Mouse (Mus musculus) embryonic facial prominence, embryonic 11.5 days (tissue): Measurements from ENCODE around the gene 4930544D05Rik. TPM values are rescaled to one million over a fixed set of nuclear protein-coding genes. Genes with fewer than 3 reads are reported as not detected.

ENCODE experiments used
- ATAC-seq: fragments of 200-750 bp; cut with Nextera tagmentation; replicated peaks from 2 replicates; pipeline ENCODE4 v1.8.0; 2017; ENCODE audit warnings: low read depth; ENCODE audit not compliant: insufficient number of reproducible peaks, low FRiP score, low TSS enrichment
- DNase-seq: peaks from one replicate; pipeline ENCODE4 v3.0.0-alpha.2; 2015; ENCODE audit warnings: low spot score
- H3K27ac ChIP-seq: fragments of 300-500 bp; sonication (generic); replicated peaks from 2 replicates; pipeline ENCODE4 v1.5.1; 2014; ENCODE audit warnings: mild to moderate bottlenecking, low read depth, low read length, control low read depth
- H3K27me3 ChIP-seq: fragments of 300-500 bp; sonication (generic); 2 replicates; pipeline ENCODE4 v1.6.1; 2014; ENCODE audit warnings: mild to moderate bottlenecking, low read length, moderate library complexity, mixed read lengths; ENCODE audit not compliant: control insufficient read depth, insufficient read depth
- H3K36me3 ChIP-seq: fragments of 300-500 bp; sonication (generic); replicated peaks from 2 replicates; pipeline ENCODE4 v1.6.1; 2014; ENCODE audit warnings: low read depth, mild to moderate bottlenecking, low read length, moderate library complexity, mixed read lengths; ENCODE audit not compliant: control insufficient read depth, insufficient read depth
- H3K4me1 ChIP-seq: fragments of 300-500 bp; sonication (generic); 2 replicates; pipeline ENCODE4 v1.6.1; 2014; ENCODE audit warnings: low read length, mixed read lengths; ENCODE audit not compliant: control insufficient read depth, insufficient read depth
- H3K4me2 ChIP-seq: fragments of 300-500 bp; sonication (generic); 2 replicates; pipeline ENCODE4 v1.6.1; 2014; ENCODE audit warnings: low read depth, mild to moderate bottlenecking, control low read depth, low read length, moderate library complexity
- H3K4me3 ChIP-seq: fragments of 300-500 bp; sonication (generic); 2 replicates; pipeline ENCODE4 v1.5.1; 2014; ENCODE audit warnings: low read depth, low read length, control low read depth
- H3K9ac ChIP-seq: fragments of 300-500 bp; sonication (generic); replicated peaks from 2 replicates; pipeline ENCODE4 v1.6.1; 2014; ENCODE audit warnings: mild to moderate bottlenecking, control low read depth, low read length
- H3K9me3 ChIP-seq: fragments of 300-500 bp; sonication (generic); replicated peaks from 2 replicates; pipeline ENCODE4 v1.6.1; 2016; ENCODE audit warnings: mild to moderate bottlenecking, low read length, inconsistent platforms, mixed read lengths; ENCODE audit not compliant: control insufficient read depth
- WGBS: fragments of 180-500 bp; shearing (Covaris S2); extraction: QIAGEN DNeasy Blood & Tissue Kit; methylation state at CpG from one replicate; pipeline ENCODE4 v1.1.7; 2014; 5-methylcytosine and 5-hydroxymethylcytosine counted together
- polyA plus RNA-seq: library from polyadenylated mRNA; unstranded; fragments of >200 nt; fragmentation: Nextera tagmentation; extraction: Ambion mirVana; gene quantifications from 2 replicates; pipeline ENCODE4 v1.2.1, GENCODE M21; 2014

The 4930544D05Rik gene
- polyA plus RNA-seq, 1 experiment from 2014 or later = not detected

DNA sequence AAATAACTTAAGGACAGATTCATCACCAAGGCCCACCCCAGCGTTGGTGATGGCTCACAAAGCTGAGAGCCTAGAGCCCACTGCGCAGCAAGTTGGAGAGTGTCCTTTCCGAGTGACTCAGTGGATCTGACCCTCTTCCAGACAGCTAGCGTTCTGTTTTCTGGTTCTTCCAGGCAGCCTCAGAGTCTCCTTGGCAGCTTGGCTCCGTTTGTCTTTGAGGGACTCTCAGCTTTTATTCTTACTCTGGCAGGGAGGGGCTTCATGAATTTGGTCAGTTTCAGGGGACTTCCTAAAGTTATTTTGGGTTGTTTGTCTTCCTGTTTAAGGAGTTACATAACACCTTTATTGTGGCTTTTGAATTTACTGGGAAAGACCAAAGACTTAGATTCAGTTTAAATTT is 28.7 kb upstream of the 4930544D05Rik start:
- peaks cover 5% of the 10 kb centered on the region for H3K4me1 ChIP-seq
- ATAC-seq (no peak), DNase-seq (no peak)
- no peak overlapping the region for H3K4me3 ChIP-seq
- no peak overlapping the region for H3K9ac ChIP-seq
- no peak overlapping the region for H3K4me2 ChIP-seq
- no peaks in the 10 kb centered on the region for H3K9me3 ChIP-seq
- 80% methylated on average over 5 of the region's 5 CpGs for WGBS
- H3K36me3 ChIP-seq = no peaks in the 10 kb centered on the region
- no peaks in the 10 kb centered on the region for H3K27me3 ChIP-seq
- H3K27ac ChIP-seq = no peak overlapping the region

DNA sequence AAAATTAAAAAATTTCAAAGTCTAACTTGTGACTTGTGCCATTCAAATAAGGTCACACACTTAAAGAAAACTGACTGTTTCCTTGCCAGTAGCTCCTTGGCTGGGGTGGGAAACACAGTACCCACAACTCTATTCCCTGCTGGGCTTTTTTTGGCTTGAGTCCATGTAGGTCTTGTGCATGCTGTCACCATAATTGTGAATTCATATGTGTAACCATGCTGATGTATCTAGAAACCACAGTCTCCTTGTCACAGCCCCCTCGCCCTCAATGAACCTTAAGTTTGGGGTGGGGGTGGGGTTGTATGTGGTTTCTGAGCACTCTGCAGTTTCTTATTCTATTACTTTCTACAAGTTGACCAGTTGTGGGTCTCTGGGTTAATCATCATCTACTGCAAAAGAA is 23.9 kb upstream of the 4930544D05Rik start:
- no peaks in the 10 kb centered on the region for H3K27me3 ChIP-seq
- H3K9me3 ChIP-seq = no peaks in the 10 kb centered on the region
- ATAC-seq = no peak
- H3K4me3 ChIP-seq = no peak overlapping the region
- no peak overlapping the region for H3K9ac ChIP-seq
- DNase-seq = no peak
- no peak overlapping the region for H3K27ac ChIP-seq
- H3K4me1 ChIP-seq = no peaks in the 10 kb centered on the region
- no peak overlapping the region for H3K4me2 ChIP-seq
- H3K36me3 ChIP-seq = no peaks in the 10 kb centered on the region
- WGBS = 87% methylated on average over 1 of the region's 1 CpGs

DNA sequence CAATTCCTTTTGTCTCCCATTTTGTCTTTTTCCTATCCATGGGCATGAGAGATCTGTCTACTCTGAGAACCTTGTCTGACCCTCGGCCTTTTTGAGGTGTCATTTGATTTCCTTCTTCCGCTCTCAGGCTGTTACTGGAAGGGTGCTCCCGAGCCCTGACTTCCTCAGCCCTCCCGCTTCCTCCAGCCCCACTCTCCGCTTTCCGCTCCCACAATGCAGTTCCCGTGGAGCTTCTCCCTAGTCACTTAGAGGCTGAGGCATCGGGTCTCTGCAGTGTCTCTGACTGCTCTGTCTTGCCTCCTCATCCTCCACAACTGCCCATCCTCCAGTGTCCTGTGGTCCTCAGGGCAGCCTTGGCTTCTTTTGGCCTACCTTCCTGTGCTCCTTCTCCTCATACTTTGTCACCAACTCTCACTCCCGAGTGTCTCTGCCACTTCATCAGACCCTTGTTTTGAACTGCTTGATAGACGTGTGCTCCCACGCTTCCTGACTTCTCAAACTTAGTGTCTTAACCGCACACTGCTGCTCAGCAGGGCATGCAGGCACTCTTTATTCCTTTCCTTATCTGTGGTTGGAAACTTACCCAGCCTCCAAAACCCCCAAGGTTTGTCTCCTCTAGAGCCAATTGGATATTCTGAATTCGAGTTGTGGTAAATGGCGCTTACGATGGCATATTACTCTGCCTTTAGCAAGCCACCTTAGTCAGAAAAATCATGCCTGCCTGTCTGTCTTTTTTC is 21.2 kb upstream of the 4930544D05Rik start:
- no peaks in the 10 kb centered on the region for H3K27me3 ChIP-seq
- no peak overlapping the region for H3K9ac ChIP-seq
- no peak for ATAC-seq
- no peaks in the 10 kb centered on the region for H3K4me1 ChIP-seq
- H3K9me3 ChIP-seq = no peaks in the 10 kb centered on the region
- no peak overlapping the region for H3K4me2 ChIP-seq
- 88% methylated on average over 15 of the region's 15 CpGs for WGBS
- H3K36me3 ChIP-seq = no peaks in the 10 kb centered on the region
- no peak for DNase-seq
- no peak overlapping the region for H3K27ac ChIP-seq
- H3K4me3 ChIP-seq = no peak overlapping the region

DNA sequence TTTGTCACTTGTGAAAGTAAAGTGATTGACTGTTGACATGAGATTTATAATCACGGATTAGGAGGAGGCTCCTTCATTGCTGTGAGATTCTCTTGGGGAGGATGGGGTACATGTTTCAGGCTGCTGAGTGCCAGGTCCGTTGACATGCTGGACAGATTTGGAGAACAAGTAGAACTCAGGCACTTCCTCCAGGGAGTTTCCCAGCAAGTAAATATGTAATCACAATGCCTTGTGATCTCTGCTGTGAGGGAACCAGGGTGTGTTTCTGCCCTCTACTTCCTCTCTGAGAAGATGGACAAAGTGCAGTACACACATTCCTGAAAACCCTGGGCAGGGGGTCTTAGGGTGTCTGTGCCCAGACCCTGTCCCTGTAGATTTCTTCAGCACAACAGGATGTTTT is 20.0 kb upstream of the 4930544D05Rik start:
- no peak for DNase-seq
- no peaks in the 10 kb centered on the region for H3K9me3 ChIP-seq
- no peak overlapping the region for H3K9ac ChIP-seq

DNA sequence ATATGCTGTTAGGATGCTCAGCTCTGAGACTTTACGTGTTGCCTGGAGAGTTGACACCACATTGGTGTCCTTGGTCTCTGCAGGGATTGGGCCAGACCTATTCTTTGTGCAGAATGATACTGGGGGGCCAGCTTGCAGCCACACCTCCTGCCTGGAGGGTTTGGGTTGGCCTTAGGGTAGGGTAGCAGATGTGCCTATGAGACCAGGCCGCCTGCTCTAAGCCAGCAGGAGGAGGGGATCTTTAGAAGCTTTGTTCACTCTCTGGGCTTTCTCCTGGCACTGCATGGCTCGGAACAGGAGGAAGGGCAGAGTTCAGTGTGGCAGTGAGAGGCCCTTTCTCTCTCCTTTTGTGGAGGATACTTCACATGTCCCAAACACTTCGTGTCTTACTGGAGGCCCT is 19.6 kb upstream of the 4930544D05Rik start:
- DNase-seq (no peak), ATAC-seq (no peak)
- no peaks in the 10 kb centered on the region for H3K4me1 ChIP-seq
- H3K9me3 ChIP-seq = no peaks in the 10 kb centered on the region
- H3K4me2 ChIP-seq = no peak overlapping the region
- no peaks in the 10 kb centered on the region for H3K27me3 ChIP-seq
- no peak overlapping the region for H3K27ac ChIP-seq
- H3K9ac ChIP-seq = no peak overlapping the region
- 48% methylated on average over 4 of the region's 4 CpGs for WGBS
- no peaks in the 10 kb centered on the region for H3K36me3 ChIP-seq
- no peak overlapping the region for H3K4me3 ChIP-seq

More for the DNA sequence above, 20.0 kb upstream of the 4930544D05Rik start:
- ATAC-seq = no peak
- no peak overlapping the region for H3K27ac ChIP-seq
- no peak overlapping the region for H3K4me3 ChIP-seq
- no peaks in the 10 kb centered on the region for H3K27me3 ChIP-seq
- no peak overlapping the region for H3K4me2 ChIP-seq
- H3K4me1 ChIP-seq = no peaks in the 10 kb centered on the region
- WGBS = 66% methylated on average over 2 of the region's 2 CpGs
- H3K36me3 ChIP-seq = no peaks in the 10 kb centered on the region

DNA sequence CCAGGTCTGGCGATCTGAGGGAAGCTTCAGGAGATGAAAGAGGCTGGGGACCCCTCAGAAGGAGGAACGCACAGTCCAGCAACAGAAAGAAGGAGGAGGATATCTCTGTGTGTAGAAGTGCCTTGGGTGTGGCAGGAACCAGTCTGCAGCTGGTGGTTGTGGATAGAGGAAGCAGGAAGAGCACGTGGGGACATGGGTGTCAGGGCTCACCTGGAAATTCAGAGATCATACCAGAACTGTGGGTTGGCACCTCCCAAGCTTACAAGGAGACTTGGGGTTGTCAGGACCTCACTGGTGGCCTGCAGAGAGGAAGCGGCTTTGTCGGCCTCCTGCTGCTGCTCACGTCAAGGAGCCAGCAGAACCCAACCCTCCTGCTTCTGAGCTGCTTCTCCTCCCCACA is 18.3 kb upstream of the 4930544D05Rik start:
- Histone ChIP-seq H3K27me3 (no peaks in the 10 kb centered on the region), H3K36me3 (no peaks in the 10 kb centered on the region)

DNA sequence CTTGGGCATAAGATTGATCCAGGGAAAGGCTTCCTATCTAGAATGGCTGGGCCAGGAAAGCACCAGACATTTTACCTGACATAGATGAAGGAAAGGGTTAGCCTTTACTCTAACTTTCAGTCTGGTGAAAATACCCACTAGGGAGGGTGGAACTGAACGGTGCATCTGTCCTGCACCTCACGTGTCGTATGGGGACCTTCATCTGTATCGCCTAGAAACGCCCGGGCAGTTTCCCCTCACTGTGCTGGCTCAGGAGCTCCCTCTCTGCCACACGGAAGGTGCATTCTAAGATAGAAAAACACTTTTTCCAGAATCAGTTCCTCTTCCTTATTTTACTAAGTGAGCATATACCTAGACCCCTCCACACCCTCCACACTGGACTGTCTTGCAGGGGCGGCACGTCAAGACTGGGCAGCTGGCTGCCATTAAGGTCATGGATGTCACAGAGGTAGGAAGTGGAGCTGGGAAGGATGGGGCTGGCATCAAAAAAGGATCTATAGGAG is 17.1 kb upstream of the 4930544D05Rik start:
- Histone ChIP-seq H3K27me3 (no peaks in the 10 kb centered on the region), H3K27ac (no peak overlapping the region), H3K4me1 (no peaks in the 10 kb centered on the region), H3K9me3 (no peaks in the 10 kb centered on the region), H3K36me3 (no peaks in the 10 kb centered on the region), H3K4me2 (no peak overlapping the region), H3K9ac (no peak overlapping the region), H3K4me3 (no peak overlapping the region)
- 88% methylated on average over 9 of the region's 9 CpGs for WGBS
- no peak for DNase-seq
- ATAC-seq = no peak

More for the DNA sequence above, 18.3 kb upstream of the 4930544D05Rik start:
- H3K4me2 ChIP-seq = no peak overlapping the region
- no peak overlapping the region for H3K27ac ChIP-seq
- H3K9me3 ChIP-seq = no peaks in the 10 kb centered on the region
- no peaks in the 10 kb centered on the region for H3K4me1 ChIP-seq
- no peak overlapping the region for H3K9ac ChIP-seq
- DNase-seq (no peak), ATAC-seq (no peak)
- WGBS = 87% methylated on average over 6 of the region's 6 CpGs
- no peak overlapping the region for H3K4me3 ChIP-seq

DNA sequence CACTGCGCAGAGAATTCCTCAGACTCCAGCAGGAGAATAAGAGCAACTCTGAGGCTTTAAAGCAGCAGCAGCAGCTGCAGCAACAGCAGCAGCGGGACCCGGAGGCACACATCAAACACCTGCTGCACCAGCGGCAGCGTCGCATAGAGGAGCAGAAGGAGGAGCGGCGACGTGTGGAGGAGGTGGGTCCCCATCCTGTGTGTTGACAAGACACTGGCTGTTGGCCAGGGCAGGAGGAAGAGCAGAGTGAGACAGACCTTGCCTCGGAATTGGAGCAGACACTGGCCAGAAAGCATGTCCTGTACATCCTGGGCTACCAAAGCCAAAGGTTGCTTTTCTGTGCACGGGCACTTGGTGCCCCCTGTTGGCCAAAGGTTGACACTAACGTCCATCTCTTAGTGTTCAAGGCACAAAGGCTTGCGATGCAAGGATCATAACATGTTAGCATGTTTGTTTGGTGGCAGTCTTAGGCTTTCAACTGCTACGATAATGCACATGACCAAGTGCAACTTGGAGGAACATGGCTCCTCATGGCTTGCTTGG is 10.6 kb upstream of the 4930544D05Rik start:
- DNase-seq (peak; percentile 82), ATAC-seq (no peak)
- H3K9me3 ChIP-seq = no peaks in the 10 kb centered on the region
- no peaks in the 10 kb centered on the region for H3K4me1 ChIP-seq
- 66% methylated on average over 14 of the region's 14 CpGs for WGBS
- no peaks in the 10 kb centered on the region for H3K27me3 ChIP-seq
- no peak overlapping the region for H3K4me2 ChIP-seq
- no peak overlapping the region for H3K27ac ChIP-seq
- no peak overlapping the region for H3K9ac ChIP-seq
- peaks cover 12% of the 10 kb centered on the region for H3K36me3 ChIP-seq
- H3K4me3 ChIP-seq = no peak overlapping the region
